Mouse (Mus musculus): ENCODE results near the gene Btbd11.
A peak's percentile ranks its signal among the peaks of the same experiment; 100 is the strongest.
"Not testable (repeated sequence)": the region's sequence is repeated elsewhere in the genome, so short reads cannot be mapped to it uniquely, and the experiment has no call there.

The Btbd11 gene

GRCm38 (mm10) chr10:85645346-85645745 is 258.7 kb downstream of the Btbd11 start:
- no peak for DNase-seq (ENCODE audit: low spot score in 2 of 2)

- DNase-seq (ENCODE audit: low spot score in 2 of 2) = peak in 1 of 2 experiments; percentile 17
Measured at GRCm38 (mm10) chr10:85651706-85652105, 265.1 kb downstream of the Btbd11 start.

GRCm38 (mm10) chr10:85655881-85656280 is 269.3 kb downstream of the Btbd11 start:
- no peak for DNase-seq (ENCODE audit: low spot score in 2 of 2)

- DNase-seq (ENCODE audit: low spot score in 2 of 2) = no peak
Measured at GRCm38 (mm10) chr10:85657886-85658285, 271.3 kb downstream of the Btbd11 start.

- DNase-seq (ENCODE audit: low spot score in 2 of 2) = no peak
Measured at GRCm38 (mm10) chr10:85673512-85673921, 286.9 kb downstream of the Btbd11 start.

- DNase-seq (ENCODE audit: low spot score in 2 of 2) = peak in 1 of 2 experiments; percentile 27
Measured at GRCm38 (mm10) chr10:85678635-85679034, 292.0 kb downstream of the Btbd11 start.

- no peak for DNase-seq (ENCODE audit: low spot score in 2 of 2)
Measured at GRCm38 (mm10) chr10:85682446-85682845, 295.8 kb downstream of the Btbd11 start.

GRCm38 (mm10) chr10:85694429-85694828 is 307.8 kb downstream of the Btbd11 start:
- not testable (repeated sequence) for DNase-seq (ENCODE audit: low spot score in 2 of 2)

- no peak for DNase-seq (ENCODE audit: low spot score in 2 of 2)
Measured at GRCm38 (mm10) chr10:85699721-85700120, 313.1 kb downstream of the Btbd11 start.

GRCm38 (mm10) chr10:85709790-85710189 is 323.2 kb downstream of the Btbd11 start:
- DNase-seq (ENCODE audit: low spot score in 2 of 2) = not testable (repeated sequence)

All from urinary bladder, adult 18-20 months (tissue).